Mouse (Mus musculus): Measurements from ENCODE around the gene Cela3a.
"Not testable (repeated sequence)": the region's sequence is repeated elsewhere in the genome, so short reads cannot be mapped to it uniquely, and the experiment has no call there.

Gene Cela3a

DNA sequence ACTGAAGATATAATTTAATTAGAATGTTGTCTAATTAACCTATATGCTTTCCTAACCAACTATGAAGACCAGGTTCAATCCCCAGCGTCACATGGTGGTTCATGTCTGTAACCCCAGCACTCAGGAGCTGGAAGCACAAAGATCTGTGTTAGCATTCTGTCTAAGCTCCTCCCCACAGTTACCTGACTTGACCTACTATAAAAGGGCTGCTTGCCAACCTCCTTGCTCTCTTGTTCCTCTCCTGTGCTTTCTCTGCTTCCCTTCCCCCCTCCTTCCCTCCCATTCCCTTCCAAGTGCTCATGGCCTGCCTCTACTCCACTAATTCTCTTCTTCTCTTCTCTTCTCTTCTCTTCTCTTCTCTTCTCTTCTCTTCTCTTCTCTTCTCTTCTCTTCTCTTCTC is 5.3 kb upstream of the Cela3a start:
- no peak for DNase-seq (ENCODE audit: low spot score)

- DNase-seq (ENCODE audit: low spot score): not testable (repeated sequence)
Measured at GRCm38 (mm10) chr4:137412185-137412709, 2.7 kb upstream of the Cela3a start.

DNA sequence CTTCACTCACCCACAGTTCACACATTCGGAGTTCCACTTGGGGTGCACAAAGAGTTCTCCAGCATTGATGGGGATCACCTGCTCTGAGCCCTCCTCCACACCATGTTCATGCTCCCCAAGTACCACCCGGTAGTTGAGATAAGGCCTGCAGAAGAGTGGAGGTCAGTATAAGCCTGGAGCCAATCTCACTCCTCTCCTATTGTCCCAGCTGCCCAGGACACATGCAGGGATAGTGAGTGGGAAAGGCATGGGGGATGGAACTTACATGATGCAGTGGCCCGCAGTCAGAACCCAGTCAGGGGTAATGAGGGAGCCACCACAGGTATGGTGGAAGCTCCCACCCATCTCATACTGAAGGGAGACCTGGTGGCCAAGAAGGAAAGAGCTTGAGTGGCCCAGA is 4.0 kb downstream of the Cela3a start:
- DNase-seq (ENCODE audit: low spot score): no peak

DNA sequence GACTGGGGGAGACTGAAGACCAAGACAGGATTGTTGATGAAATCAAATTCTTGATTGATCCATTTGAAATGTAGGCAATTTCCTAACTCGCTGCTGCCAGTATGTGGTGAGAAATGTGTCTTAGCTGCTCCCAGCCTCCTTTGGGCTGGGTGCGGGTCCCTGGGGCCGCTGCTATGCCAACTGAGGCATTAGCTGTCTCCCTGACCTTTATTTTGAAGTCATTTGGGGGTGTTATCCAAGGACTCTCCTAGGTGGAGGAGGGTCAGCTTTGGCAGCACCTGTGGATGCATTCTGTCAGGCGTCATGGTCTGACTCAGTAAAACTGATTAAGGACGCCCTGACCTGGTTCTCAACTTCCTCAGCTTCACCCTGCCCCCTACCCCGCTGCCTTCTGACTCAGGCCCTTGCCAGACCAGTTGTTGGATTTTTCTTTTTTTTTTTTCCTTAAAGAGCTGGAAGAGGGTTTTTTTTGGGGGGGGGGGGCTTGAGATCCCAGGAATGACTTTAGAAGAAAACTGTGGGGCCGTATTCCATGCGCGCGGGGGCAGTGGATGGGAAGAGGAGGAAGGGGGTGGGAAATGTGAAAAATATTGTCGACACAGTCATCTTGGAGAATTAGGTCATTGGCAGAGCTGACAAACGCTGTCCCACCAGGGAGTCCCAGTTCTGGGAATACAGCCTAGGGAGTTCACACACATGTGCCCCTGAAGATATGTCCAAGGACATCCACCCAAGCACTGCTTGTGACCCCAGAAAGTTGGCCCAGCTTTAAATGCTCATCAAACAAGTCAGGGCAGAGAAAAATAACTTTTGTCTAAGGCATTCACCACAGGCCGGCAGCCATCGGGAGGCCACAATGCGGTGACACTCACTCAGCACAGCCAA is 12.7 kb downstream of the Cela3a start:
- DNase-seq (ENCODE audit: low spot score): peak; percentile 11

DNA sequence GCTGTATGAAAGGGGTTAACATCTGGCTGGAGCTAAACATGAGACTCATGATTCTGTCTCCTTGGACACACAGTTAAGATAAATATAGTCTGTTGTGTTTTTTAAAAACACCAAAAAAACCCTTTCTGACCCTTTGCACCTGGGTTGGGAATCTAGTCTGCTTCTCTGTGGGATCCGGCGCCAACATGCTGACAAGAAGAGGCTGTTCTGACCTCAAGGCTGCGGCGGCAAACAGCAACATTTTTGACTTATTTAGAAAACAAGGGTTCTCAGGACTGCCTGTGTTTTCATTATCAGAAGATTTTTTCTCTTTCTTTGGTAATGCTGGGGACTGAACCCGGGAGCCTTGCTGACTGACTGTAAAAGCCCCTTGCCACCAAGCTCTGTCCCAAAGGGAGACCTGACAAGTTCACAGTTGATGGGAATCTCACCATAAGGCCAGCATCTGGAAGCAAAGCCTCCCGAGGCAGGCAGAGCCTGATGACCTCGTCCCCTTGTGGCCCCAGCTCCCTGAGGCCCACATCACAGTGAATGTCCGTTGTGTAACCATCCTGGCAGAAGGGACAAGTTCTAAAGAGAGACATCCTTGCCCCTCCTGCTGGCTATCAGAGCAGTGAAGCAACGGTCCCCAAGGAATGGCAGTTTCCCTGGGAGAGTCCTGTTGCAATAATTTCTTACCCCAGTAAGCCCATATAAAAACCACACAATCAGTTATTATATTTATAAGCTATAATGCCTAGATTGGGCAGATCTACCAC is 16.0 kb downstream of the Cela3a start:
- no peak for DNase-seq (ENCODE audit: low spot score)

- DNase-seq (ENCODE audit: low spot score): no peak
Measured at GRCm38 (mm10) chr4:137392874-137393273, 16.7 kb downstream of the Cela3a start.

DNA sequence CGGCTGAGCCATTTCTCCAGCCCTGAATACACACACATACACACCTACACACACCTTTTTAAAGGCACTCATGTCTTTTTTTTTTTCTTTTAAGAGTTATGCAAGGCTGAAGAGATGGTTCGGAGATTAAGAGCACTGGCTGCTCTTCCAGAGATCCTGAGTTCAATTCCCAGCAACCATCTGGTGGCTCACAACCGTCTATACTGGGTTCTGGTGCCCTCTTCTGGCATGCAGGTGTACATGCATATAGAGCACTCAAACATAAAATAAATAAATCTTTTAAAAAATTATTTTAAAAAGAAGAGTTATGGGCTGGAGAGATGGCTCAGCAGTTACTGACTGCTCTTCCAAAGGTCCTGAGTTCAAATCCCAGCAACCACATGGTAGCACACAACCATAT is 18.3 kb downstream of the Cela3a start:
- DNase-seq (ENCODE audit: low spot score): no peak

DNA sequence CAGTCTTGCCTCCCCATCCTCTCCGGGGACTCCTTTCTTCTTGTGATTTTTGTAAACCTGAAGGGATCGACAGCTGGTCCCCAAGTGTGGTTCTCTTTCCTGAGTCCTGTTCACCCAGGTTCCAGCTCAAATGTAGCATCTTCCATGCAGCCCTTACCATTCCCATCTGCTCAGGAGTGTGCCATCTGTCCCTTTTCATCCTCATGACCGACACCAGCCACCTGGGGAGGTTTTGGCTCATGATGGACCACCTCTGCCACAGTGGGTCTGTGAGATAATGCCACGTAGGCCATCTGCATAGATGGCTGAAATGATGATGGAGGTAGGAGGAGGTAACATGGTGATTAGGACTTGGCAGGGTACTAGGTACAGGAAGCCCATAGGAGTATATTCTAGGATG is 19.4 kb downstream of the Cela3a start:
- no peak for DNase-seq (ENCODE audit: low spot score)

DNA sequence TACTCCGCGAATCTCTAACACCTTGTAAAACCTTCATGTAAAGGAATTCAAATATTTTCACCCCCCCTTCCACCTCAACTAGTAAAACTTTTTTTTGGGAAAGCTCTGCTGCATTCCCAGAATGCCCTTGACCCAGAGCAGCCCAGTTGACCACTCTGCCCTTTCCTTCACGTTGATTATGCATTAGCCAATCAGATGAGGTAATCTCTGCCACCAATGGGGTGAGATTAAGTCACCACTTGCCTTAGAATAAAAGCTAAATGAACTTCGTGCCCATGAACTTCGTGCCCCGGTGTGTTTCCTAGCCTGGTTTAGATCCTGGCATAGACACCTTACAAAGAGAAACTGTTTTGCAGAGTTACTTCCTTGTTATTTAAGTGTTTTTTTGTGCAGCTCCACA is 20.6 kb downstream of the Cela3a start:
- DNase-seq (ENCODE audit: low spot score): no peak

GRCm38 (mm10) chr4:137388059-137388794 is 21.4 kb downstream of the Cela3a start:
- peak; percentile 72 for DNase-seq (ENCODE audit: low spot score)

DNA sequence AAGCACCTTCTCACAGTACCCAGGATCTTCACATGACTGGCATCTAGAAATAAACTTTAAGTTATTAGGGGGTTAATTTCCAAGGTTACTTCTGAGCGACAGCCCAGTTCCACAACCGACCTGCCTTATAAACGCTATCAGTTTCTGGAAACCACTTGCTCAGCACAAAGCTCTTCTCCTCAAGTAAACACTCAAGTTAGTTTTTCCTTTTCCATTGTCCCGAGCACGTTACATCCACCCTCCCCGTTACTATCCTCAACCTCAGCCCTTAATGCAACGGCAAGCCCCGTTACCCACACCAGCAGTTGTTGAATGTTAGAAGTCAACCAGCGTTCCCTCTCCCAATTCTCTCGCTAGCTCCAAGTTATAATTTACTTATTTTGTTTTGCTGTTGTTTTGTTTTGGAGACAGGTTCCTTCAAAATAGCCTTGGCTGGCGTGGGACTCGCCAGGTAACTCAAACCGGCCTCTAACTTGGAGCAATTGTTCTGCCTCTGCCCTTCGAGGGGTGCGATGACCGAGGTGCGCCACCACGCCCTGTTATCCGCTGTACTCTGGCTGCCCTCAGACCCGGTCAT is 22.0 kb downstream of the Cela3a start:
- DNase-seq (ENCODE audit: low spot score): no peak

GRCm38 (mm10) chr4:137380702-137381605 is 28.6 kb downstream of the Cela3a start:
- DNase-seq (ENCODE audit: low spot score): no peak

DNA sequence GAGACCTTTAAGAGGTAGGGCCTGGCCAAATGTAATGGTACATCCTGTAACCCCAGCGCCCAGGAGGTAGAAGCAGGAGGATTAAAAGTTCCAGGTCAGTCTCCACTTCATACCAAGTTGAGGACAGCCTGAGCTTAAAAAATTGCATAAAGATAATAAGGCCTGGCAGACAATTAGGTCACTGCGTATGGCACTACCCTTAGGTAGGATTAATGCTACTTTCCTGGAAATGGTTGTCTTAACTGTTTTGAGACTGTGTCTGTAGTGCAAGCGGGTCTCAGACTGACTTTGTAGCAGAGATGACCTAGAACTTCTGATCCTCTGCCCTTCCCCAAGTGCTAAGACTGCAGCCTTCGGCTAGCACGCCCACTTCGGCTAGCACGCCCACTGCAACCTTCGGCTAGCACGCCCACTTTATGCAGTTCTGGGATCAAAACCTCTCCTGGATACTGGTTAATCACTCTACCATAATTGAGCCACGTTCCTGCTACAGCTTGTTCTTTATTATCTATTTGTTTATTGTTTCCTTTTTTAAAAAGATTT is 29.8 kb downstream of the Cela3a start:
- DNase-seq (ENCODE audit: low spot score): no peak

DNA sequence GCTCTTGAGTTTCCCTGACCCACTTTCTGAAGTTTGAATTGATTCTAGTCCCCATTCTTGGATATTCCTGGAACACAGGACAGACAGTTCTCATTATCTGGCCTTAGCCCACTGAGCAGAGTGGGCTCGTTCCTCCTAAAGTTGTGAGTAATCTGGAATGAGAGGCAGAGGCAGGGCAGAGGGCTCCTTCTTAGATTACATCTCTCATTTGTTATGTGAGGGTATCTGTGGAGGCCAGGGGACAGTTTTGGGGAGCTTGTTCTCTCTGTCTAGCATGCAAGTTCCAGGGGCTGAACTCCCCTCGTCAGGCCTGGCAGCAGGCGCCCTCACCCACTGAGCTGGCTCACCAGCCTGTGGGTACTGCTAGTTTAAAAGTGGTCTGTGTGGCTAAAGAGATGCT is 30.5 kb downstream of the Cela3a start:
- no peak for DNase-seq (ENCODE audit: low spot score)

GRCm38 (mm10) chr4:137377526-137378304 is 31.9 kb downstream of the Cela3a start:
- DNase-seq (ENCODE audit: low spot score): no peak

GRCm38 (mm10) chr4:137376778-137377177 is 32.8 kb downstream of the Cela3a start:
- DNase-seq (ENCODE audit: low spot score): no peak

DNA sequence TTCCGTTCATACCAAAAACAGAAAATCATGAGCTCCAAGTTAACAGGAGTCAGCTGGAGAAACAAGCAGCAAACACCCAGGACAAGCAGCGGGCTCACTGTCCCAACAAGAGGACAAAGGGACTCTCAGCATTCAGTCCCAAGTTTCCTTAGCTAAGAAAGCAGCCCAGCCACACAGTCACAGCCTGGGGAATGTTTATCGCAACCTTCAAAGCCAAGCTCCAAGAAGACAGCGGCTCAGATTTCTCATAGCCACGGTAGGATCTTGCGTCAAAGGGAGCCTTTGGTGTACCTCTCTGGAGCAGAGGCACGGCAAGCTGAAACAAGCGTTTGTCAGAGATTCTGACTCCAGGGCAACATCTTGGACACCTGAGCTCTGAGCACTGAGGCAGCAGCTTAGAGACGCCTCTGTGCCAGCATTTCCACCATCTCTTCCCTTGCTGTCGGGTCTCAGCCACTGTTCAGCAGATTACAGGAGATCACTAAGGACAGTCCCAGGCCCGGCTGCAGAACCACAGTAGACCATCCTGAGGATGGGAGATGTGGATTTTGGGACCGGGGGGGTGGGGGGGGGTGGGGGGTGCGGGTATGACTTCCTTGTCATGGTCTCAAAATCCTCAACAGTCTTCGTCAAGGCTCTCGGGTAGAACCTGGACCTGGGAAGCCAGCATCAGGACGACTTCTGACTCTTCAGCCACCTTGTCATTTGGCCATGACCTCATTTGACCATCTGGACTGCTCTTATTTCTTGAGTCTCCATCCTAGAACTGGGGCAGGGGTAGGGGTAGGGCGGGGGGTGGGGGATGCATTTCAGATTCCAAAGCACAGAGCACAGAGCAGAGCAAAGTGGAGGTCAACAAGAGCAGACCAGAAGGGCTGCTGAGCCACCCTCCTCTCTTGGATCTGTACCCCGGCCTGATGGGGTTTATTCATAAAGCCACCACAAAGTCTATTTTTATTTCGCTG is 34.0 kb downstream of the Cela3a start:
- DNase-seq (ENCODE audit: low spot score): no peak

DNA sequence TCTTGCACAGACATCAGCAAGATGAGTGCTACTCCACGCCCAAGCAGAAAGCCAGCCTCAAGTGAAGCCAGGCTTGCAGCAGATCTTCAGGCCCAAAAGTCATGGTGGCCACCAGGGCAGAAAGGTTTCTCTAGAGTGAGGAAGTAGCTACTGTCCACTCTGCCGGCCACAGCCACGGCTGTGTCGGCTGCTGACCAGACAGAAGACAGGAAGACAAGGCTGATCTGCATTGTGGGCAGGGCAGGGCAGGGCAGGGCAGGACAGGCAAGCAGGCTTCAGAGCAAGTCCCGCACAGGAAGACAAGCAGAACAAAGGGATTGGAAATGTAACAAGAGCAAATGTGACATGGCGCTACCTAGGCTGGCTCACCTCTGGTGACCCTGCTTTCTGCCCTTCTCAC is 35.9 kb downstream of the Cela3a start:
- DNase-seq (ENCODE audit: low spot score): no peak
